Mouse (Mus musculus): Measurements from ENCODE around the gene Psme4. TPM values are rescaled to one million over a fixed set of nuclear protein-coding genes. Genes with fewer than 3 reads are reported as not detected.
A peak's percentile ranks its signal among the peaks of the same experiment; 100 is the strongest.

Psme4 gene
- total RNA-seq, 4 experiments from 2014 or later, result 187 to 251 (median 206) TPM

- no peak for DNase-seq (ENCODE audit: low spot score)
These were observed 14.9 kb downstream of the Psme4 start for GRCm38 (mm10) chr11:30786230-30786983.

GRCm38 (mm10) chr11:30792680-30793079 lies 21.2 kb downstream of the Psme4 start:
- no peak for DNase-seq (ENCODE audit: low spot score)

GRCm38 (mm10) chr11:30793753-30794152 lies 22.2 kb downstream of the Psme4 start:
- DNase-seq (ENCODE audit: low spot score), result no peak

GRCm38 (mm10) chr11:30797236-30797635 lies 25.7 kb downstream of the Psme4 start:
- DNase-seq (ENCODE audit: low spot score), result no peak

GRCm38 (mm10) chr11:30799496-30799895 lies 28.0 kb downstream of the Psme4 start:
- DNase-seq (ENCODE audit: low spot score), result peak; percentile 45

GRCm38 (mm10) chr11:30800091-30800490 lies 28.6 kb downstream of the Psme4 start:
- no peak for DNase-seq (ENCODE audit: low spot score)

- no peak for DNase-seq (ENCODE audit: low spot score)
These were observed 30.9 kb downstream of the Psme4 start for GRCm38 (mm10) chr11:30802421-30802820.

- no peak for DNase-seq (ENCODE audit: low spot score)
These were observed 49.6 kb downstream of the Psme4 start for GRCm38 (mm10) chr11:30821116-30821515.

- no peak for DNase-seq (ENCODE audit: low spot score)
These were observed 67.3 kb downstream of the Psme4 start for GRCm38 (mm10) chr11:30838793-30839192.

GRCm38 (mm10) chr11:30844355-30844754 lies 72.8 kb downstream of the Psme4 start:
- no peak for DNase-seq (ENCODE audit: low spot score)

- DNase-seq (ENCODE audit: low spot score), result no peak
These were observed 100.9 kb downstream of the Psme4 start for GRCm38 (mm10) chr11:30872425-30872824.

GRCm38 (mm10) chr11:30885171-30885871 lies 113.8 kb downstream of the Psme4 start, which contains the start of the genes Gpr75 and Asb3:
Gene Gpr75, plus strand, starts transcription at chr11:30885358.
Gene Asb3, plus strand, starts transcription at chr11:30885416.
- DNase-seq (ENCODE audit: low spot score), result peak; percentile 7

- DNase-seq (ENCODE audit: low spot score), result no peak
These were observed 116.6 kb downstream of the Psme4 start for GRCm38 (mm10) chr11:30888153-30888552.

GRCm38 (mm10) chr11:30896201-30896600 lies 124.7 kb downstream of the Psme4 start:
- no peak for DNase-seq (ENCODE audit: low spot score)

GRCm38 (mm10) chr11:30899312-30899711 lies 127.8 kb downstream of the Psme4 start:
- no peak for DNase-seq (ENCODE audit: low spot score)

GRCm38 (mm10) chr11:30912311-30912710 lies 140.8 kb downstream of the Psme4 start:
- no peak for DNase-seq (ENCODE audit: low spot score)

GRCm38 (mm10) chr11:30920641-30921040 lies 149.1 kb downstream of the Psme4 start:
- DNase-seq (ENCODE audit: low spot score), result no peak

- DNase-seq (ENCODE audit: low spot score), result no peak
These were observed 151.8 kb downstream of the Psme4 start for GRCm38 (mm10) chr11:30923283-30923682.

- DNase-seq (ENCODE audit: low spot score), result no peak
These were observed 156.6 kb downstream of the Psme4 start for GRCm38 (mm10) chr11:30928079-30928478.

GRCm38 (mm10) chr11:30928498-30928897 lies 157.0 kb downstream of the Psme4 start:
- no peak for DNase-seq (ENCODE audit: low spot score)
